Mouse (Mus musculus) lung, embryonic 14.5 days (tissue): ENCODE data around the gene Dchs2. TPM values are rescaled to one million over a fixed set of nuclear protein-coding genes. Genes with fewer than 3 reads are reported as not detected.

Experiments
- ATAC-seq: fragments of 200-750 bp; cut with Nextera tagmentation; 2 replicates; pipeline ENCODE4 v1.8.0; 2017; ENCODE audit warnings: mild to moderate bottlenecking, moderate TSS enrichment, moderate library complexity; ENCODE audit not compliant: insufficient read depth
- DNase-seq: peaks from one replicate; pipeline ENCODE4 v3.0.0-alpha.2; 2015
- H3K27ac ChIP-seq: fragments of 300-500 bp; sonication (generic); 2 replicates; pipeline ENCODE4 v1.5.1; 2014; ENCODE audit warnings: low read depth, mild to moderate bottlenecking, moderate library complexity
- H3K27me3 ChIP-seq: fragments of 300-500 bp; sonication (generic); 2 replicates; pipeline ENCODE4 v1.6.1; 2014; ENCODE audit warnings: low read length, control low read depth; ENCODE audit not compliant: insufficient read depth
- H3K36me3 ChIP-seq: fragments of 300-500 bp; sonication (generic); 2 replicates; pipeline ENCODE4 v1.6.1; 2014; ENCODE audit warnings: control low read depth; ENCODE audit not compliant: insufficient read depth
- H3K4me1 ChIP-seq: fragments of 300-500 bp; sonication (generic); 2 replicates; pipeline ENCODE4 v1.6.1; 2014; ENCODE audit warnings: antibody characterized with exemption, control low read depth; ENCODE audit not compliant: insufficient read depth
- H3K4me2 ChIP-seq: fragments of 300-500 bp; sonication (generic); 2 replicates; pipeline ENCODE4 v1.6.1; 2014; ENCODE audit warnings: mild to moderate bottlenecking
- H3K4me3 ChIP-seq: fragments of 300-500 bp; sonication (generic); 2 replicates; pipeline ENCODE4 v1.5.1; 2014; ENCODE audit warnings: low read depth, low read length
- H3K9ac ChIP-seq: fragments of 300-500 bp; sonication (generic); 2 replicates; pipeline ENCODE4 v1.6.1; 2014
- H3K9me3 ChIP-seq: fragments of 300-500 bp; sonication (generic); 2 replicates; pipeline ENCODE4 v1.6.1; 2016; ENCODE audit warnings: low read depth, low read length, control low read depth
- CTCF ChIP-seq: IDR thresholded peaks from 2 replicates; pipeline ENCODE4 v1.5.1; 2016; ENCODE audit warnings: antibody characterized with exemption, low read depth
- WGBS: fragments of 180-500 bp; shearing (Covaris S2); extraction: QIAGEN DNeasy Blood & Tissue Kit; methylation state at CpG from one replicate; pipeline ENCODE4 v1.1.7; 2014; 5-methylcytosine and 5-hydroxymethylcytosine counted together
- polyA plus RNA-seq: library from polyadenylated mRNA; unstranded; fragments of >200 nt; fragmentation: Nextera tagmentation; extraction: Ambion mirVana; gene quantifications from 2 replicates; pipeline ENCODE4 v1.2.1, GENCODE M21; 2014

The Dchs2 gene
- polyA plus RNA-seq, 1 experiment from 2014 or later: 0.28 TPM

- 41% methylated on average over 4 of the region's 4 CpGs for WGBS
- no peak overlapping the region for H3K27ac ChIP-seq
- TF ChIP-seq CTCF: no peak
- H3K27me3 ChIP-seq: no peaks in the 10 kb centered on the region
- no peaks in the 10 kb centered on the region for H3K36me3 ChIP-seq
- H3K9me3 ChIP-seq: no peaks in the 10 kb centered on the region
- no peak overlapping the region for H3K9ac ChIP-seq
- H3K4me1 ChIP-seq: no peaks in the 10 kb centered on the region
- DNase-seq: no peak
- no peak overlapping the region for H3K4me2 ChIP-seq
- ATAC-seq: no peak
- H3K4me3 ChIP-seq: no peak overlapping the region
These were observed 122.3 kb downstream of the Dchs2 start for GRCm38 (mm10) chr3:83250001-83250545.

DNA sequence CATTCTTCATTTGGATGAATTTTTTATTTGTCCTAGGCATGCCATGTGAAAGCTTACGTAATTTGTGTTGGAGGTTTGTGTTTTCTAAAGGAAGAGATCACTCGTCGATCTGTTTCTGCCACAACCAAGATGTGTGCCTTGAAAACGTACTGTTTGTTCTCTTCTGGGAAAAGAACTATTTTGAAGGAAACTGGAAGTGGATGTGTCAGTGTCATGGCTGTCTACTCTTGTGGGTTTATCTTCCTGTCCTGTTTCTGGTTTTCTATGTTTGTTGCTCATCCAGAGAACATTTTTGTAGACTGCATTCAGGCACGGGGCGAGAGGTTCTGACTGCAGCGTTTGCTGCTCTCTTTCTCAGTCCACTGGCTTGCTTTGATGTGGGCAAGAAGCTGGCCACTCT is 124.2 kb downstream of the Dchs2 start:
- ATAC-seq (no peak), DNase-seq (no peak)
- H3K27ac ChIP-seq: no peak overlapping the region
- H3K4me3 ChIP-seq: no peak overlapping the region
- 45% methylated on average over 7 of the region's 7 CpGs for WGBS
- H3K9ac ChIP-seq: no peak overlapping the region
- H3K4me1 ChIP-seq: no peaks in the 10 kb centered on the region
- H3K27me3 ChIP-seq: no peaks in the 10 kb centered on the region
- H3K36me3 ChIP-seq: no peaks in the 10 kb centered on the region
- H3K9me3 ChIP-seq: no peaks in the 10 kb centered on the region
- no peak overlapping the region for H3K4me2 ChIP-seq
- TF ChIP-seq CTCF: no peak

DNA sequence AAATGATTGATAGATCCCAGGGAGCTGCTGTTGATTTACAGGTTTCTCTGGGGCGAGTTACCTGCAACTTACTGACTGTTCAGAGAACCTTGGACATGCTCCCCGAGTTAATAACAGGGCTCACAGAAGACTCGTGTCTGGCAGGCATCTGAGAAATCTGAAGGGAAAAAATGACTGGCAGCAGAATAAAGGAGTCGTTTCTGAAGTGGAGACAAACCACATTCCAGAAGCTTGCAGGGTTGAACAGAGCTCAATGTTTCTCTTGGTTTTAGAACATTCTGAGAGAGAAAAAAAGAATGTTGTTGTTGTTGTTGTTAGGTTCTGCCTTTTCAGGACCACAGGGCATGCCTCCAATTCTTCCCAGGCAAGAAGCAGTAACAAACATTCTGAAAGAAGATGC is 131.7 kb downstream of the Dchs2 start:
- 43% methylated on average over 4 of the region's 4 CpGs for WGBS
- H3K9ac ChIP-seq: no peak overlapping the region
- no peaks in the 10 kb centered on the region for H3K36me3 ChIP-seq
- H3K4me1 ChIP-seq: no peaks in the 10 kb centered on the region
- H3K9me3 ChIP-seq: no peaks in the 10 kb centered on the region
- no peak overlapping the region for H3K27ac ChIP-seq
- no peak overlapping the region for H3K4me3 ChIP-seq
- no peak for TF ChIP-seq CTCF
- H3K27me3 ChIP-seq: no peaks in the 10 kb centered on the region
- ATAC-seq: no peak
- H3K4me2 ChIP-seq: no peak overlapping the region
- DNase-seq: no peak

GRCm38 (mm10) chr3:83266009-83266408 is 138.3 kb downstream of the Dchs2 start:
- WGBS: 73% methylated on average over 4 of the region's 4 CpGs
- no peak for TF ChIP-seq CTCF
- Histone ChIP-seq H3K9me3 (no peaks in the 10 kb centered on the region), H3K36me3 (no peaks in the 10 kb centered on the region), H3K4me2 (no peak overlapping the region), H3K4me3 (no peak overlapping the region), H3K27me3 (no peaks in the 10 kb centered on the region), H3K9ac (no peak overlapping the region), H3K27ac (no peak overlapping the region), H3K4me1 (no peaks in the 10 kb centered on the region)
- DNase-seq: no peak
- ATAC-seq: no peak

GRCm38 (mm10) chr3:83270228-83270627 is 142.5 kb downstream of the Dchs2 start:
- no peak for DNase-seq
- no peaks in the 10 kb centered on the region for H3K9me3 ChIP-seq
- no peak overlapping the region for H3K9ac ChIP-seq
- H3K27ac ChIP-seq: no peak overlapping the region
- TF ChIP-seq CTCF: no peak
- H3K36me3 ChIP-seq: no peaks in the 10 kb centered on the region
- H3K4me3 ChIP-seq: no peak overlapping the region
- no peaks in the 10 kb centered on the region for H3K27me3 ChIP-seq
- WGBS: 85% methylated on average over 14 of the region's 14 CpGs
- 0 out of 2 replicates have a peak, but pooled peaks cover 3% of the 10 kb centered on the region for H3K4me1 ChIP-seq
- H3K4me2 ChIP-seq: no peak overlapping the region
- no peak for ATAC-seq

GRCm38 (mm10) chr3:83270982-83271381 is 143.2 kb downstream of the Dchs2 start:
- Histone ChIP-seq H3K4me2 (no peak overlapping the region), H3K9ac (no peak overlapping the region), H3K27ac (no peak overlapping the region), H3K27me3 (0 out of 2 replicates have a peak, but pooled peaks cover 2% of the 10 kb centered on the region), H3K4me1 (0 out of 2 replicates have a peak, but pooled peaks cover 3% of the 10 kb centered on the region), H3K36me3 (no peaks in the 10 kb centered on the region), H3K9me3 (no peaks in the 10 kb centered on the region), H3K4me3 (no peak overlapping the region)
- peak; percentile 53 for TF ChIP-seq CTCF
- ATAC-seq: no peak
- 61% methylated on average over 9 of the region's 9 CpGs for WGBS
- DNase-seq: no peak

DNA sequence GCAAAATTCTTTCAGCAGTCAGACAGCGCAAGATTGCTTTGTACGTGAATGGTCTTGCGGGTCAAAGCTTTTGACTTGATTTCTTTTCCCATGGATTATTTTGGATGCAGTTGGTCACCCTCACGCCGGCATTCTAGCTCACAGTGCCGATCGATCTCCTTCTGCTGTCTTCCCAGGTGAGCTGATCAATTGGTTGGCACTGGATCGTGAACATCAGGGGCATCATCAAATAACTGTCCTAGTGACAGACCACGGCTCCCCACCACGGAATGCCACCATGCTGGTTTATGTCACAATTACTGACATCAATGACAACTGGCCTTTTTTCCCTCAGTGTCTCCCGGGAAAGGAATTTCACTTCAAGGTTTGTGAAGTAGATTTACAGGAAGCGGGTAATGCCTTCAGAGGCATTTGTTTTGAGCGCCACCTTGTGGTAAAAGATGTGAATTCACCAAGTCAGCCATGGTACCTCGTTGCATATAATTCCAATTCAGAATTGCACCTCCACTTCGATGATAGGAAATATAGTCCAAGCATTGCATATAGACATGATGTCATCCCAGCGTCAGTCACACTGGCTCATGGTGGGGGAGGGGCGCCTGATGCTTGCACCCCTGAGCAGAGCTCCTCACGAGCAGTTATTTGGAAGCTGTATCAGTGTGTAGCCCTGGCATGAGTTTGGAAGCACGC is 146.0 kb downstream of the Dchs2 start:
- Histone ChIP-seq H3K27me3 (0 out of 2 replicates have a peak, but pooled peaks cover 2% of the 10 kb centered on the region), H3K4me2 (peak overlapping the region; percentile 49; the same call in 1 of the 2 replicates), H3K9ac (no peak overlapping the region; the same call in 1 of the 2 replicates), H3K9me3 (no peaks in the 10 kb centered on the region), H3K4me1 (0 out of 2 replicates have a peak, but pooled peaks cover 3% of the 10 kb centered on the region), H3K4me3 (no peak overlapping the region), H3K27ac (no peak overlapping the region), H3K36me3 (no peaks in the 10 kb centered on the region)
- ATAC-seq (peak; percentile 63; the same call in 1 of the 2 replicates), DNase-seq (peak; percentile 95)
- 34% methylated on average over 19 of the region's 19 CpGs for WGBS
- TF ChIP-seq CTCF: peak; percentile 88
